Mouse (Mus musculus): ENCODE results near the gene Atp8a2.

DNA sequence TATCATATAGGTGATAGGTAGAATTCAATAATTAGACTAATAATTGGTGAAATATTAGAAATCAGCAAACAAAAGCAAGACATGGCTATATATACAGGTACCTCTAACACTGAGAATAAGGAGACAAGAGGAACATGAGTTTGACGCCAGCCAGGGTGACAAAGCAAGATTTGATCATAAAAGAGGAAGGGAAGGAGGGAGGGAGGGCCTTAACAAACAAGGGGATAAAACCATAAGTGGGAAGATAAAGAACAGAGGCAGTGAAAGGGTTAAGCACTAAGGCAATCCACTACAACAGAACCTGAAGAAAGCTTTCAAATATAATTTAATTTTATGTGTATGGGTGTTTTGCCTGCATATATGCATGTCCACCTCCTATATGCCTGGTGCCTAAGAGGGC lies 2.4 kb downstream of the Atp8a2 start:
- TF ChIP-seq E2F4 (IDR thresholded peaks at IDR 0.05; ENCODE audit: insufficient read depth) (no peak), MYOD1 (IDR thresholded peaks at IDR 0.05; ENCODE audit: control insufficient read depth in 1 of 3, insufficient read length in 2 of 3, low read depth in 2 of 3) (no peak), POLR2A (IDR thresholded peaks at IDR 0.05; ENCODE audit: insufficient read length, low read depth) (no peak), MAX (IDR thresholded peaks at IDR 0.05; ENCODE audit: low read depth) (no peak), POLR2AphosphoS2 (IDR thresholded peaks at IDR 0.05; ENCODE audit: insufficient read length, low read depth) (no peak), MYOG (IDR thresholded peaks at IDR 0.05; ENCODE audit: control insufficient read depth in 1 of 3, insufficient read depth in 1 of 3, insufficient read length in 2 of 3, low read depth in 2 of 3) (no peak)

All from myocyte (in vitro differentiated cells).